Mouse (Mus musculus) cerebellum, adult 9-10 months (tissue): ENCODE results near the gene Lsm2.
"Not testable (repeated sequence)": the region's sequence is repeated elsewhere in the genome, so short reads cannot be mapped to it uniquely, and the experiment has no call there.

Source experiments
- DNase-seq: peaks from one replicate; pipeline ENCODE4 v3.0.0; 2022

Gene Lsm2

DNA sequence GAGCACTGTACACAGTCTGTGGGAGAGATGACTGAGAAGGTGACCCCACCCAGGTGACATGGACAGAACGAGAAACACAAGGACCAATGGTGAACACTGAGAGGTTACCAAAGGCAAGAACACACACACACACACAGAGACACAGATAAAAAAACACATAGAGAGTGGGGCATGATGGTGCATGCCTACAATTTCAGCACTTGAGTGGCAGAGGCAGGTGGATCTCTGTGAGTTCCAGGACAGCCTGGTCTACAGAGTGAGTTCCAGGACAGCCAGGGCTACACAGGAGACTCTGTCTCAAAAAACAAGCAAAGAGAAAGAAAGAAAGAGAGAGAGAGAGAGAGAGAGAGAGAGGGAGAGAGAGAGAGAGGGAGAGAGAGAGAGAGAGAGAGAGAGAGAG lies 52.0 kb downstream of the Lsm2 start:
- not testable (repeated sequence) for DNase-seq

DNA sequence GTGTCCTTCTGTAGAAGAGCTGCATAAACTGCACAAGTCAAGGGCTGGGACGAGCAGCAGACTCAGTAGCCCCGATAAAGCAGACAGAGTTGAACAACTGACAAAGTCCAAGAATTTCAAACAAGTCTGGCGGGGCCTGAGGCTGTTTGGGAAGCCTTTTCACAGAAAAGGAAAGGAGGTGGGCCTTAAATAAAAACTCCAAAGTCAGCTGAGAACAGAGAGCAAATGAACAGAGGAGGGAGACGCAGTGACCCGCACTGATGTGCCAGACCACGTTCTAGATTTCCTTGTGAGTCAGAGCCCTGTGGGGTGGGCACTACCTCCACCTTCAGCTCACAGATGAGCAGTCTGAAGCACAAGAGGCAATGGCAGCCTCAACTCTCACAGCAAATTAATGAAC lies 53.2 kb downstream of the Lsm2 start:
- DNase-seq = no peak
